Mouse (Mus musculus) urinary bladder, postnatal 10 days (tissue): ENCODE data around the gene Map2k7.

Experiments used
- DNase-seq: peaks from one replicate; pipeline ENCODE4 v3.0.0; 2022; ENCODE audit warnings: low spot score

Gene Map2k7

GRCm38 (mm10) chr8:4259125-4259804 is 20.7 kb downstream of the Map2k7 start, which contains the start of gene Ctxn1:
Gene Ctxn1 (minus strand): TSS chr8:4259274.
- DNase-seq = peak; percentile 91

- DNase-seq = no peak
These were observed 21.2 kb downstream of the Map2k7 start for GRCm38 (mm10) chr8:4259805-4260170.

- no peak for DNase-seq
These were observed 24.7 kb downstream of the Map2k7 start for GRCm38 (mm10) chr8:4263105-4263791.

GRCm38 (mm10) chr8:4265160-4265914 is 26.8 kb downstream of the Map2k7 start:
- no peak for DNase-seq

DNA sequence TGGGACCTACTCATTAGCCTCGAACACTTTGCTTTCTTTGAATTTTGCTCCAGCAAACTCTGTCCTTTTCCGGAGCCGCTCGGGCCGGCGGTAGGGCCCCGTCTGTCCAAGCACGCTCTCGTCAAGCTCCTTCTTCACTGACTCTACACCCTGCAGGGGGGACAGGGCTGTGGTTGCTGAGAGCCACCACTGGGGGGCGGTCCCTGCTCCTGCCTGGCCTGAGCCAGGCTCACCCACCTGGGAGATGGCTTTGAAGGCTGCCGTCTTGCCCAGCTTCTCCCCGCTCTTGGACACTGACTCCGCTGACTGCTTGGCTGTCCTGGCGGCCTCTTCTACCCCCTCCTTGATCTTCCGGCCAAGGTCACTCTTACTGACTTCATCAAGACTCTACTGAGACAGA is 29.1 kb downstream of the Map2k7 start:
- DNase-seq = no peak

GRCm38 (mm10) chr8:4269609-4270008 is 31.1 kb downstream of the Map2k7 start:
- DNase-seq = no peak

- peak; percentile 91 for DNase-seq
These were observed 37.0 kb downstream of the Map2k7 start, which contains the start of gene Timm44 for GRCm38 (mm10) chr8:4275275-4276110. Gene Timm44 (minus strand): TSS chr8:4275913.

DNA sequence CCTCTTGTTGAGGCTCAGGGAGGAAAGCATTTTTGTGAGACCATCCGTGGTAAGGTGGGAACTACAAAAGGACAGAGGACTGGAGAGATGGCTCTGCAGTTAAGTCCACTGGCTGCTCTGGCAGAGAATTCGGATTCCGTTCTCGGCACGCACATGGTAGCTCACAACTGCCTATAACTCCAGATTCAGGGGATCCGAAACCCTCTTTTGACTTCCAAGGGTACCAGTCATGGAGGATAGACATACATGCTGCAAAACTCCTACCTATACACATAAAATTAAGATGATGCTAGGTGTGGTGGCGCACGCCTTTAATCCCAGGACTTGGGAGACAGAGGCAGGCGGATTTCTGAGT is 37.5 kb downstream of the Map2k7 start:
- DNase-seq = no peak

DNA sequence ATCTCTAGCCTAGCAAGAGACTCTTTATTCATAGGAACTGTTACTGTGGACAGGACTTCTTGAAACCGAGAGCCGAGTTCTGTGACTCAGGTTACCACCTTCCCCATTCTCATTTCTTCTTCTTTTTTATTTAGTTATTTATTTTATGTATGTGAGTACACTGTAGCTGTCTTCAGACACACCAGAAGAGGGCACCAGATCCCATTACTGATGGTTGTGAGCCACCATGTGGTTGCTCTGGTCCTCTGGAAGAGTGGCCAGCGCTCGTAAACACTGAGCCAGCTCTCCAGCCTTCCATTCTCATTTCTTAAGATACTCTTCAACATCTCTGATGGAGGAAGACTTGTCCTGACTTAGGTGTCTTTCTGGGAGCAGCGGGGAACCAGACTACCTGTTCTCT is 54.2 kb downstream of the Map2k7 start:
- DNase-seq = no peak
